Mouse (Mus musculus) stomach, embryonic 14.5 days (tissue): ENCODE measurements at regions not wholly inside any gene's neighbourhood (a gene's known extent, or its start where the extent isn't known, plus 50 kb on each side); places are given as distances from the start of the nearest gene placed in this dataset.

Experiments used
- ATAC-seq: fragments of 200-750 bp; cut with Nextera tagmentation; 2 replicates; pipeline ENCODE4 v1.8.0; 2017; ENCODE audit warnings: low read depth, moderate TSS enrichment; ENCODE audit not compliant: insufficient number of reproducible peaks, insufficient read depth, low FRiP score
- H3K27ac ChIP-seq: fragments of 300-500 bp; sonication (generic); 2 replicates; pipeline ENCODE4 v1.5.1; 2014; ENCODE audit warnings: mild to moderate bottlenecking, low read length, moderate library complexity, mixed read lengths
- H3K27me3 ChIP-seq: fragments of 300-500 bp; sonication (generic); 2 replicates; pipeline ENCODE4 v1.6.1; 2014; ENCODE audit warnings: low read length, control low read depth, mixed read lengths; ENCODE audit not compliant: control insufficient read depth, insufficient read depth
- H3K36me3 ChIP-seq: fragments of 300-500 bp; sonication (generic); 2 replicates; pipeline ENCODE4 v1.6.1; 2014; ENCODE audit warnings: mild to moderate bottlenecking, control low read depth, low read length, moderate library complexity, mixed read lengths; ENCODE audit not compliant: control insufficient read depth, insufficient read depth
- H3K4me1 ChIP-seq: fragments of 300-500 bp; sonication (generic); 2 replicates; pipeline ENCODE4 v1.6.1; 2014; ENCODE audit warnings: low read length, control low read depth, mixed read lengths; ENCODE audit not compliant: control insufficient read depth, insufficient read depth
- H3K4me2 ChIP-seq: fragments of 300-500 bp; sonication (generic); replicated peaks from 2 replicates; pipeline ENCODE4 v1.6.1; 2014; ENCODE audit warnings: low read depth, low read length, control low read depth
- H3K4me3 ChIP-seq: fragments of 300-500 bp; sonication (generic); 2 replicates; pipeline ENCODE4 v1.5.1; 2014; ENCODE audit warnings: low read depth, low read length, control low read depth
- H3K9ac ChIP-seq: fragments of 300-500 bp; sonication (generic); replicated peaks from 2 replicates; pipeline ENCODE4 v1.6.1; 2014; ENCODE audit warnings: low read depth, mild to moderate bottlenecking, control low read depth, low read length, moderate library complexity, mixed read lengths
- H3K9me3 ChIP-seq: fragments of 300-500 bp; sonication (generic); 2 replicates; pipeline ENCODE4 v1.6.1; 2016; ENCODE audit warnings: low read depth, low read length, control low read depth; ENCODE audit not compliant: control insufficient read depth
- WGBS: fragments of 180-500 bp; shearing (Covaris S2); extraction: QIAGEN DNeasy Blood & Tissue Kit; methylation state at CpG from one replicate; pipeline ENCODE4 v1.1.7; 2014; 5-methylcytosine and 5-hydroxymethylcytosine counted together

DNA sequence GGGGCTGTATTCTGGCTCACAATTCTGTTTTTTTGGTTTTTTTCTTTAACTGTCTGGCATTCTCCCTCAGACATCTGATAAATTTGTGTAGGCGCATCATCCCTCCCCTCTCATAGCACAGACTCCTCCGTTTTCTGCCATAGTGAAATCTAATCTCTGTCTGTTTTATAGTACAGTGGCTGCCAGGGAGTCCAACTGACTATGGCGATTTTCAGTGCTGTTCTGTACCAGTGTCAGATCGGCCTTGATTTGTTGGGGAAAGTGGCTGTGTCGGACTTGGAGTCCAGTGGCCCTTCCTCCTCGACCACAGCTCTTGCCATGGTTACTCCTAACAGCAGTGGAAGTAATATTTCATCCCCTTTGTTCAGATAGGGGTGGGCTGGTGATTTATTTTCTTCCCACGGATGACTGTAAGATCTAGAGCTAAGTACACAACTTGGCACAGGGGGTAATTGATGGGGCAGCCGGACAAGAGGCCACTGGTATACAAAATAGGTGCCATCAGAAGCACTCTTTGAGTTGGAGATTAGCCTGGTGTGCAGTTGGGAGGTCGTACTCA, 87.2 kb upstream of the E030018B13Rik start:
- no peaks in the 10 kb centered on the region for H3K9me3 ChIP-seq
- WGBS: 59% methylated on average over 9 of the region's 9 CpGs

GRCm38 (mm10) chr7:63833676-63834075, 83.0 kb upstream of the E030018B13Rik start:
- Histone ChIP-seq H3K4me3 (no peak overlapping the region), H3K27me3 (no peaks in the 10 kb centered on the region), H3K4me2 (no peak overlapping the region), H3K4me1 (no peaks in the 10 kb centered on the region), H3K9me3 (no peaks in the 10 kb centered on the region), H3K9ac (no peak overlapping the region), H3K36me3 (no peaks in the 10 kb centered on the region), H3K27ac (no peak overlapping the region)
- WGBS: 88% methylated on average over 6 of the region's 6 CpGs
- no peak for ATAC-seq

More for the DNA sequence above, 87.2 kb upstream of the E030018B13Rik start:
- no peaks in the 10 kb centered on the region for H3K27me3 ChIP-seq
- no peak overlapping the region for H3K4me3 ChIP-seq
- ATAC-seq: no peak
- H3K4me1 ChIP-seq: no peaks in the 10 kb centered on the region
- H3K36me3 ChIP-seq: no peaks in the 10 kb centered on the region
- H3K27ac ChIP-seq: no peak overlapping the region
- no peak overlapping the region for H3K9ac ChIP-seq
- H3K4me2 ChIP-seq: no peak overlapping the region

GRCm38 (mm10) chr7:63835958-63836357, 80.7 kb upstream of the E030018B13Rik start:
- H3K4me2 ChIP-seq: no peak overlapping the region
- no peaks in the 10 kb centered on the region for H3K27me3 ChIP-seq
- no peaks in the 10 kb centered on the region for H3K9me3 ChIP-seq
- H3K36me3 ChIP-seq: no peaks in the 10 kb centered on the region
- no peak for ATAC-seq
- no peak overlapping the region for H3K4me3 ChIP-seq
- H3K9ac ChIP-seq: no peak overlapping the region
- no peaks in the 10 kb centered on the region for H3K4me1 ChIP-seq
- no peak overlapping the region for H3K27ac ChIP-seq
